Mouse (Mus musculus): Measurements from ENCODE around the gene Hoxa9.

DNA sequence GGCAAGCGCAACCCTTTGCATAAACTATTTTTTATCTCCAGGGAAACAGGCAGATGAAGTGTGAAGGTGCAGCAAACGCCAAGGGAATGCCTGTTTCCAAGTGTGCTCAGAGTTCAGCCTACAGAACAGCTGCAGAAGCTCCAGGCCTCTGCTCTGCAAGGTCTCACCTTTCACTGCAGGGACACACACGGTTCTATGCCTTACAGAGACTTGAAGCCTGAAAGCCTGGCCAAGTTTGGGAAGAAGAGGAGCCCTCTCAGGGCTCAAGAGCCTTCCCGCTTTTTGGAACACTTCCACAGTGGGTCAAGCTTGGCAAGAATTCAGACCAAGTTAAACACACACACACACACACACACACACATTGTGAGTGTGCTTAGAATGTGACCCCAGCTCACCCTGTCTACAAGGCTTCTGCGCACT is 41.7 kb downstream of the Hoxa9 start:
- TF ChIP-seq POLR2A (IDR thresholded peaks at IDR 0.05; ENCODE audit: insufficient read depth, low read depth, low read length) (no peak), CTCF (IDR thresholded peaks at IDR 0.05) (no peak)

Data from heart, adult 2 months (tissue).